Mouse (Mus musculus) spleen, adult 2 months (tissue): ENCODE results near the gene Ak5. TPM values are rescaled to one million over a fixed set of nuclear protein-coding genes. Genes with fewer than 3 reads are reported as not detected.

Source experiments
- DNase-seq, 2 experiments: peaks; one replicate each; pipeline versions ENCODE4 v3.0.0 to v3.0.0-alpha.2; 2012 to 2021; ENCODE audit warnings: low spot score in 2 of 2, low read depth in 1 of 2
- H3K27ac ChIP-seq: fragments of 200-500 bp; 2 replicates; pipeline ENCODE4 v1.5.1; 2012; ENCODE audit warnings: low read length, inconsistent platforms; ENCODE audit not compliant: insufficient read depth
- H3K27me3 ChIP-seq: fragments of 200-500 bp; 2 replicates; pipeline ENCODE4 v1.6.1; 2012; ENCODE audit warnings: mild to moderate bottlenecking, moderate library complexity, low read length, inconsistent platforms; ENCODE audit not compliant: control insufficient read depth, insufficient read depth
- H3K36me3 ChIP-seq: fragments of 200-500 bp; 2 replicates; pipeline ENCODE4 v1.6.1; 2012; ENCODE audit warnings: mild to moderate bottlenecking, low read length, inconsistent platforms; ENCODE audit not compliant: control insufficient read depth, insufficient read depth
- H3K4me1 ChIP-seq: fragments of 200-500 bp; 2 replicates; pipeline ENCODE4 v1.6.1; 2011; ENCODE audit warnings: inconsistent platforms; ENCODE audit not compliant: control insufficient read depth, insufficient read depth, insufficient read length
- H3K4me3 ChIP-seq: fragments of 200-500 bp; 2 replicates; pipeline ENCODE4 v1.5.1; 2011; ENCODE audit warnings: mild to moderate bottlenecking, inconsistent platforms; ENCODE audit not compliant: insufficient read depth, insufficient read length; ENCODE audit errors: extremely low read depth
- CTCF ChIP-seq: fragments of 200-500 bp; IDR thresholded peaks from 2 replicates; pipeline ENCODE4 v1.5.1; 2011; ENCODE audit warnings: mild to moderate bottlenecking, inconsistent platforms; ENCODE audit not compliant: insufficient read depth, insufficient read length, insufficient replicate concordance; ENCODE audit errors: extremely low read depth
- POLR2A ChIP-seq: fragments of 200-500 bp; IDR thresholded peaks from 2 replicates; pipeline ENCODE4 v1.6.1; 2011; ENCODE audit warnings: low read depth, low read length, inconsistent platforms
- WGBS: fragments of 180-500 bp; shearing (Covaris S2); methylation state at CpG from one replicate; pipeline ENCODE4 v1.1.7; 2018; 5-methylcytosine and 5-hydroxymethylcytosine counted together
- polyA plus RNA-seq: library from polyadenylated mRNA; depleted of rRNA; stranded (reverse); fragments of >200 nt; gene quantifications from 2 replicates; pipeline ENCODE4 v1.2.3, GENCODE M21; 2012

Gene Ak5
- polyA plus RNA-seq, 1 experiment, result 0.02 TPM

DNA sequence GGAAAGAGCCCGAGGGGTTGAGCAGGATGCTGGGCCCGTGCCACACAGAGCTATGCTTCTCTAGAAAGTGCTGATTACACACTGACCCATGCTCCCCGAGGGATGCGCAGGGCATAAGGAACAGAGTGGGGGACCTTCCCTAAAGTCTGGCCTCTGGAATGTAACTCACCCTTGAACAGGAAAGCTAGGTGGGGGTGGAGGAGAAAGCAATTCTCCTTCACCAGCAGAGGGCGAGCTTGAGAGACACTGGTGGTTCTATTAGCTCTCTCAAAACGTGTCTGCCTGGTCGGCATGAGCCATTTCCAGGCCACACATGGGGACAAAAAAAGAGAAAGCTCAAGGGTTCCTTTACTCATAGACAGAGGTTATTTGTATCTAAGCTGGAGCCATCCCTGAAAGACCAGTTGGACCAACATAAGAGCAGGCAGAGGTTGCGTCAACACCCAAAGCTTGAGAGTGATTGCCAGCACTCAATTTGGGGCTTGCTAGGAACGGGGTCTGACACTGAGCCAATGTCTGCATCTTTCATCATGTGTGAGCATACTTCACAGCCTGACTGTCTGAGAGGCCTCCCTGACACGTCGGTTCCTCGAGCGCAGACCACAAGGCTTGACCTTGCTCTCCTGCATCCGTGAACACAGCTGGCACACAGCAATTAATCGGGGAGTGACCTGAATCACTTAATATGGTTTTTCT is 193.4 kb downstream of the Ak5 start:
- H3K4me1 ChIP-seq, result no peaks in the 10 kb centered on the region
- 62% methylated on average over 15 of the region's 15 CpGs for WGBS
- no peaks in the 10 kb centered on the region for H3K36me3 ChIP-seq
- H3K27ac ChIP-seq, result no peak overlapping the region
- peak; percentile 26 to 44 for DNase-seq
- H3K4me3 ChIP-seq, result no peak overlapping the region
- TF ChIP-seq CTCF (peak; percentile 49; the same call in 1 of the 2 replicates), POLR2A (no peak)
- no peaks in the 10 kb centered on the region for H3K27me3 ChIP-seq

- H3K4me3 ChIP-seq, result no peak overlapping the region
- 91% methylated on average over 16 of the region's 16 CpGs for WGBS
- TF ChIP-seq CTCF (no peak), POLR2A (no peak)
- H3K36me3 ChIP-seq, result no peaks in the 10 kb centered on the region
- no peaks in the 10 kb centered on the region for H3K4me1 ChIP-seq
- DNase-seq, result no peak
- H3K27me3 ChIP-seq, result no peaks in the 10 kb centered on the region
- H3K27ac ChIP-seq, result no peak overlapping the region
Measured at GRCm38 (mm10) chr3:152472676-152473075, 195.5 kb downstream of the Ak5 start.

DNA sequence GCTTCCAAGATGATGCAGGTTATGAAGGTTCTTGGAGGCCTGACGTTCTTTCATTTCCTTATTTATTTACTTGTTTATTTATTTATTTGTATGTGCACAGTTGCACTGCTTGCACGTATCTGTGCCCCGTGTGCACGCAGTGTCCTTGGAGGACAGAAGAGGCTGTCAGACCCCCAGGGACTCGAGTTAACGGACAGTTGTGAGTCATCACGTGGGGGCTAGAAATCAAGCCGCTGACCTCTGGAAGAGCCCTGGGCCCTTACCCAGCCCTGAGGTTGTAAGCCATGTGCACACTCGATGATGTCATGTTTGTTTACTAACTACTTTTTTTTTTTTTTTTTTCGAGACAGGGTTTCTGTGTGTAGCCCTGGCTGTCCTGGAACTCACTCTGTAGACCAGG is 197.8 kb downstream of the Ak5 start:
- H3K4me3 ChIP-seq, result no peak overlapping the region
- no peak for TF ChIP-seq POLR2A
- no peak for TF ChIP-seq CTCF
- DNase-seq, result no peak
- H3K27me3 ChIP-seq, result no peaks in the 10 kb centered on the region
- H3K27ac ChIP-seq, result no peak overlapping the region
- no peaks in the 10 kb centered on the region for H3K4me1 ChIP-seq
- no peaks in the 10 kb centered on the region for H3K36me3 ChIP-seq
- 86% methylated on average over 10 of the region's 10 CpGs for WGBS

DNA sequence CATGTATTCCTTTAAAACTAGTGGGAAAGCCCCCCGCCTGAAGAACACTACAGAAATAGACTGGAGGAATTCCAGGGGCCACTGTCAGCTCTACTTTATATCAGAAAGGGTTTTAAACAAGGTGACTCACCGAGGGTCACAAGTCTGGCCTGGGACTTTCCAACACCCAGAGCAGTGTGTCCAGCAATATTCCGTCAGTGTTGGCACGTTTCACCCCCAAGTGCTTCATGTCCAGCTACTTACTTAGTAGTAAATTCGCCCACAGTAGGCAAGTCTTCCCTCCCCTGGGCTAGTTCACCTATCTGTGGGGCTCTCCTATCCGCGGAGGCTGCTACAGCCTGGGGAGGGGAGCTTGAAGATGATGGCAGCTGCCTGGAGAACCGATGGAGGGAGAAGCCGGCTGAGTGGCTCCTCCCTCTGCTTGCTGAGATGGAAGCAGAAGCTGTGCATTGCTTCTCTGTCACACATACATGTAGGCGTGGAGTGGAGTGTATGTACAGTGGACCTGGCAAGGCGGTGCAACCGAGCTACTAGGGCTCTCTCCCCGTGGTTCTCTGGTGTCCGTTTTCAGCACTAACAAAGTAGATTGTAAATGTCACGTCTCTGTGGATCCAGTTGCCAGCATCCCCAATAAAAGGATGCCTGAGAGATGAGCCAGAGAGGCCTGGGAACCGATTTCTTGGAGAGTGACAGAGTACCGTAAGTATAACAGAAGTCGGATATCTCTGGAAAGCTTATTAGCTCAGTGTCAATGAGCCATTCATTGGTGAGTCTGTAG is 198.5 kb downstream of the Ak5 start:
- no peaks in the 10 kb centered on the region for H3K4me1 ChIP-seq
- no peak for DNase-seq
- H3K4me3 ChIP-seq, result no peak overlapping the region
- 0 out of 2 replicates have a peak overlapping the region, but pooled peaks have one; percentile 13 for H3K27ac ChIP-seq
- TF ChIP-seq CTCF, result no peak
- no peak for TF ChIP-seq POLR2A
- H3K27me3 ChIP-seq, result no peaks in the 10 kb centered on the region
- WGBS, result 80% methylated on average over 18 of the region's 18 CpGs
- H3K36me3 ChIP-seq, result no peaks in the 10 kb centered on the region

DNA sequence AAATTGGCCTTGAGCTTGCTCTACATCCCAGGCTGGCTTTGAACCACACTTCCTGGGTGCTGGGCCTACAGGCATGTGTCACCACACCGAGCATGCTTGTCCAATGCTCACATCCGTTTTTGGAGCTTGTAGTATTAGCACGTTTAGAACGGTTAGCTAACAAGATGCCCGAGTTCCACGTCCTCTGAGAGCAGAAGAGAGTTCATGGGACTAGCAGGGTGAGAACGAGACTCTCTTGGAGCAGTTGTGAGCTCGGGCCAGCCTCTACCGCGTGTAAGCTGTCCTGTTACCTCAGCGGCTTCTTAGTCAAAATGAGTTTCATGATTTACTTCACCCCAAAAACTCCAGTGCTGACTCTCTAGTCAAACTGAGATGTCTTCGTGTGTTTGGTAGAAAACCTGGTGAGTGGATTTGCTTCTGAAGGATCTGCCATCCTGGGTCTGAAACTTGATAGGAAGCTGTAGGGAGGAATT is 199.6 kb downstream of the Ak5 start:
- Histone ChIP-seq H3K36me3 (no peaks in the 10 kb centered on the region), H3K4me3 (no peak overlapping the region), H3K27me3 (no peaks in the 10 kb centered on the region), H3K27ac (no peak overlapping the region), H3K4me1 (no peaks in the 10 kb centered on the region)
- no peak for TF ChIP-seq CTCF
- TF ChIP-seq POLR2A, result no peak
- no peak for DNase-seq
- 80% methylated on average over 12 of the region's 12 CpGs for WGBS

DNA sequence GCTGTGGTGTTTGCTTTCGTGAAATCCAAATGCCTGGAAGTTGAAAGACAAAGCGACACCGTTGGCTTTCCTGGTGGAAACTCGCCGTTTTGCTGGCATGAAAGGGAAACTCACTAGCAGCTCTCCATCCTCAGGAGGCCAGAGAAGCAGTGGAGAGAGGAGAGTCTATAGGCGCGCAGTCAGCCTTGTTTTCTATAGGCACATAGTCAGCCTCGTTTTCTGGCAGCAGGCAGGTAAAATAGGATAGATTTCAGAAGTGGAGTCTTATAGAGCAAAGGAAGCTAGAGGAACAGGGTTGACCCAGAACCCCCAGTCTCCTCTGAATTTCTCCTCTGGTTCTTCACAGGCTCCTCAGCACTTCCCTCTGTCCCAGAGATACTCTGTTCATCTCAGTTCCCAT is 200.1 kb downstream of the Ak5 start:
- no peak overlapping the region for H3K27ac ChIP-seq
- no peaks in the 10 kb centered on the region for H3K4me1 ChIP-seq
- no peaks in the 10 kb centered on the region for H3K36me3 ChIP-seq
- no peaks in the 10 kb centered on the region for H3K27me3 ChIP-seq
- no peak for TF ChIP-seq CTCF
- TF ChIP-seq POLR2A, result no peak
- no peak overlapping the region for H3K4me3 ChIP-seq
- 88% methylated on average over 8 of the region's 8 CpGs for WGBS
- no peak for DNase-seq
